Mouse (Mus musculus) cortical plate, adult 2 months (tissue): ENCODE measurements around the gene Kremen1.

Experiments used
- CTCF ChIP-seq: fragments of 200-500 bp; IDR thresholded peaks from 2 replicates; pipeline ENCODE4 v1.5.1; 2011; ENCODE audit warnings: mild to moderate bottlenecking, control low read depth, low read length; ENCODE audit not compliant: insufficient read depth; ENCODE audit errors: extremely low read depth
- POLR2A ChIP-seq: fragments of 200-500 bp; IDR thresholded peaks from 2 replicates; pipeline ENCODE4 v1.6.1; 2011; ENCODE audit warnings: mild to moderate bottlenecking, low read length, control low read depth; ENCODE audit not compliant: insufficient read depth; ENCODE audit errors: extremely low read depth

DNA sequence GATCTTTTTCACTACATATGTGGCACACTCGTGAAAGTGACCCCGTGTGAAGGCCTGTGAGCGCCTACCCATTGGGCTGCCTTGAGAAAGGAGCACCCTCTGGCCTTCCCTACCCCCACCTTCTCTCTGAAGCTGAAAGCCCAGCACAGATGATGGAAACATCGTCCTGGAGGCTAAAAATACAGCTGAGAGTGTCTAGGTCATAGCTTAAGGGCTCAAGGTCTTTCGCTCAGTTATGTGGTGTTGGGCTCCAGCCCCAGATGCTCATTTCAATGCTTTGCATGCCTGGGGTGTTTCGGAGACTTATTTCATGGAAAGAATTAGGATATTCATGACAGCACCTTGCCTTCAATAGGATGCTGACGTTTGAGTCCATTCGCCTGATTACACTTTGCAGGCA, 4.4 kb upstream of the Kremen1 start:
- TF ChIP-seq CTCF = no peak
- no peak for TF ChIP-seq POLR2A
